Mouse (Mus musculus): ENCODE data around the gene Chchd6. TPM values are rescaled to one million over a fixed set of nuclear protein-coding genes. Genes with fewer than 3 reads are reported as not detected.
A peak's percentile ranks its signal among the peaks of the same experiment; 100 is the strongest.

Chchd6 gene
- polyA plus RNA-seq, 1 experiment: 7.4 TPM

DNA sequence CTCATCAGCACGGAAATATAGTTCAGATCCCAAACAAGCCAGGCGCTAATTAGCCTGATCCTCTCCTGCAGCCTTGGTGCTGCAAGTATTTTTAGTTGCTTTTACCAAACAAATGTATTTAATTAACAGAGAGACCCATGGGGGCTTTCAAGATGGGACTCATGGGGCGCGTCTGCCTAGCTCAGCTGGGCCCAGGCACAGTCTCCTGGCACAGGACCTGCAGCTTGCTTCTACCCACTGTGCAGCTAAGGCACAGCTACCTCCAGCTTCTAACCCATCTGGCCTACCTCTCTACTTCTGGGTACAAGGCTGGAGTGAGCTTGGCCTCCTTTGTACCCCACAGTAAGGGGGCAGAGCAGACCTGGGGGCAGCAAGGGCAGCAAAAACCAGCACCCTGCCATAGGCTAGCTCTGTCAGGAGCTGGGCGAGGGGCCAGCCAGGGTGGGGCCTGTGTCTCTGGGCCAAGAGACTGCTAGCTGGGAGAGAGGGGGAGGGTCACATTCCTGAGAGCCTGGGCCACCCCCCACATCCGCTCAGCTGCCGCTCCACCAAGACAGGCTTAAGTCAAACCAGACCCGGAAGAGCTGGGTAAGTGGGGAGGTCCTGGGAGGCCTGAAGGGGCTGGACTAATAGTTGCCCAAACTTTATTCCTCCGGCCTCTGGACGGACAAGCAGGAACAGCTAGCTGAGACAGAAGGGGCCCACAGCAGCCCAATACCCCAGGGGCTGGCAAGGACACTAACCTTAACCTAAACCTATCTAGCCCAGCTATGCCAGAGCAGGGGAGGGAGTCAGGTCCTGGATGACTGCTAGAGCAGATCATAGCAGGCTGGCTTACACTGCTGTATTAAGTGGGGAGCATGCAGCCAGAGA lies 250.6 kb downstream of the Chchd6 start:
- peaks cover 2% of the 10 kb centered on the region; the same call in 1 of the 2 replicates for H3K4me1 ChIP-seq (ENCODE audit: control insufficient read depth, insufficient read depth, insufficient read length)
- 70% methylated on average over 10 of the region's 10 CpGs for WGBS
- H3K27ac ChIP-seq (ENCODE audit: insufficient read depth, low read length): 0 out of 2 replicates have a peak overlapping the region, but pooled peaks have one; percentile 20
- no peak for TF ChIP-seq POLR2A (IDR thresholded peaks at IDR 0.05; ENCODE audit: low read depth, low read length)
- TF ChIP-seq CTCF (IDR thresholded peaks at IDR 0.05; ENCODE audit: extremely low read depth, insufficient read depth, insufficient read length, insufficient replicate concordance): no peak
- H3K4me3 ChIP-seq (ENCODE audit: extremely low read depth, insufficient read depth, insufficient read length): no peak overlapping the region
- DNase-seq (ENCODE audit: low read depth in 1 of 2, low spot score in 2 of 2): peak in 1 of 2 experiments; percentile 54
- H3K36me3 ChIP-seq (ENCODE audit: control insufficient read depth, insufficient read depth, low read length): no peaks in the 10 kb centered on the region
- no peaks in the 10 kb centered on the region for H3K27me3 ChIP-seq (ENCODE audit: control insufficient read depth, insufficient read depth, low read length)

DNA sequence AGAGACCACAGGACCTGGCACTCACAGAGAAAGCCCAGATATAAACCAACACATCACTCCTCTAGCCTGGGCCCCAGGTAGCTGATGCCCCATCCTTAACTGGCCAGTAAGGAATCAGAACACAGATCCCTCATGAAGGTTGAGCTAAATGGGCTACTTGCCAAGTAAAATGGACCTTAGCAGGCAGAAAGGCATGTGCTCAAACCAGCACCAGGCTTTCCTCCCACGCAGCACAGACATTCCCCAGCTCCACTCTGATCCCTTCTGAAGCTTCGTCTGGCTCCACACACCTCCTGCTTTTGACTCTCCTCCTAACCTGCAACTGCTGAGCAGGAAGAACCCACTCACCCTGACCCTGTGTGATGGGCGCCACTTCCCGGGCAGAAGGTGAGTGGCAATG lies 253.5 kb downstream of the Chchd6 start:
- no peaks in the 10 kb centered on the region for H3K27me3 ChIP-seq (ENCODE audit: control insufficient read depth, insufficient read depth, low read length)
- WGBS: 94% methylated on average over 4 of the region's 4 CpGs
- H3K4me3 ChIP-seq (ENCODE audit: extremely low read depth, insufficient read depth, insufficient read length): no peak overlapping the region
- peaks cover 4% of the 10 kb centered on the region; the same call in 1 of the 2 replicates for H3K4me1 ChIP-seq (ENCODE audit: control insufficient read depth, insufficient read depth, insufficient read length)
- H3K27ac ChIP-seq (ENCODE audit: insufficient read depth, low read length): no peak overlapping the region
- TF ChIP-seq CTCF (IDR thresholded peaks at IDR 0.05; ENCODE audit: extremely low read depth, insufficient read depth, insufficient read length, insufficient replicate concordance): no peak
- no peak for TF ChIP-seq POLR2A (IDR thresholded peaks at IDR 0.05; ENCODE audit: low read depth, low read length)
- H3K36me3 ChIP-seq (ENCODE audit: control insufficient read depth, insufficient read depth, low read length): no peaks in the 10 kb centered on the region
- DNase-seq (ENCODE audit: low read depth in 1 of 2, low spot score in 2 of 2): no peak

DNA sequence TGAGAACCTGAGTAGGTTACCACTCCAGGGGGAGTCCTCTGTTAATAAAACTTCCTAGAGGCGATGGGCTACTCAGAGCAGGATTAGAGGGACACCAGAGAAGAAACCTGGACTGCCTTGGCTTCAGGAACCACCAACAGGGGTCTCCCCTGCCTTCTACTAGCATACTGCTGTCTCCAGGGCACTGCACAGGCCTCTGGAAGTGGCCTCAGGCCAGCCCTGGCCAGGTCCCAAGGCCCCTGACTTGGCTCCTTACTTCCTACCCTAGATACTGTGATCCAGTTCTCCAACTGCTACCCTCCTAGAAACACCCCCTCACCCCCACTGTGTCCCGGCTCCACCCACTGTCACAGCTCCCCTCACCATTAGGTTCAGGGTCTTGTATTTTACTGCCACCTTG lies 256.0 kb downstream of the Chchd6 start:
- Histone ChIP-seq H3K36me3 (ENCODE audit: control insufficient read depth, insufficient read depth, low read length) (no peaks in the 10 kb centered on the region), H3K27me3 (ENCODE audit: control insufficient read depth, insufficient read depth, low read length) (no peaks in the 10 kb centered on the region), H3K4me3 (ENCODE audit: extremely low read depth, insufficient read depth, insufficient read length) (no peak overlapping the region), H3K4me1 (ENCODE audit: control insufficient read depth, insufficient read depth, insufficient read length) (peaks cover 7% of the 10 kb centered on the region; the same call in 1 of the 2 replicates), H3K27ac (ENCODE audit: insufficient read depth, low read length) (no peak overlapping the region)
- no peak for DNase-seq (ENCODE audit: low read depth in 1 of 2, low spot score in 2 of 2)
- 89% methylated on average over 2 of the region's 2 CpGs for WGBS
- TF ChIP-seq POLR2A (IDR thresholded peaks at IDR 0.05; ENCODE audit: low read depth, low read length) (no peak), CTCF (IDR thresholded peaks at IDR 0.05; ENCODE audit: extremely low read depth, insufficient read depth, insufficient read length, insufficient replicate concordance) (no peak)

DNA sequence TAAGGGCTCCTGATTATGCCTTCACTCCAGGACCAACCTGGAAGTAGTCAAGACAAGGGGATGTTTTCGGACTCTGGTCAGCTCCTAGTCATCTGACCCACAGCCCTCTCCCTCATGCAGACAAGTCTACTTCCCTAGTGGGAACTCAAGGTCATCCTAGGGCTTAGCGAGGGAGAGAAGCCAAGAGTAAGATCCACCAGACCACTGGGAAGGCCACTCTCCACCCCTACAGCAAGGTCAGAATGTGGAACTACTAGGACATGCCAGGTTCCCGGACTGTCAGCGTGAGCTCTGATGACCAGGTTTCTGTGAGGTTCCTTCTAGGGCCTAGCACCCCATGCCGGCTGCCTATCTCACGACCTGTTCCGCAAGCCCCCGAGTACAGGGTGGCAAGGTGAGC lies 256.7 kb downstream of the Chchd6 start:
- no peaks in the 10 kb centered on the region for H3K36me3 ChIP-seq (ENCODE audit: control insufficient read depth, insufficient read depth, low read length)
- no peaks in the 10 kb centered on the region for H3K27me3 ChIP-seq (ENCODE audit: control insufficient read depth, insufficient read depth, low read length)
- DNase-seq (ENCODE audit: low read depth in 1 of 2, low spot score in 2 of 2): no peak
- 93% methylated on average over 8 of the region's 8 CpGs for WGBS
- TF ChIP-seq CTCF (IDR thresholded peaks at IDR 0.05; ENCODE audit: extremely low read depth, insufficient read depth, insufficient read length, insufficient replicate concordance) (no peak), POLR2A (IDR thresholded peaks at IDR 0.05; ENCODE audit: low read depth, low read length) (no peak)
- H3K27ac ChIP-seq (ENCODE audit: insufficient read depth, low read length): no peak overlapping the region
- peaks cover 8% of the 10 kb centered on the region; the same call in 1 of the 2 replicates for H3K4me1 ChIP-seq (ENCODE audit: control insufficient read depth, insufficient read depth, insufficient read length)
- no peak overlapping the region for H3K4me3 ChIP-seq (ENCODE audit: extremely low read depth, insufficient read depth, insufficient read length)

DNA sequence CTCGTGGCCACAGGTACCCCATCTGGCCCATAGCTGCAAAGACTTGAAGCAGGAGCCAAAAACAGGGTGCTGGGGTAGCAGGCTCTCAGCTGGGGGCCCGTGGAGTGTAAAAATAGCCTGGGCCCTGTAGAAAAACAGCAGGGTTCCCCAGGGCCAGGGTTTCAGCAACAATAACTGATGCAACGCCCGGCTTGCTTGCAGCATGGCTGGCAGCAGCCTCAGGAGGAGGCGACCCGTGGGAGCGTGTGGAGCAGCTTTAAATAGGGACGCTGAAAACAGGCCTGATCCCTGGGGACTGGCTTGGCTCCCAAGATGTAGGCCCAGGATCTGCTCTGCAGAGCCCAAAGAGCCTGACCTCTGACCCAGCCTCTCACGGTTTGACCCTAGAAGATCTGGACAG lies 257.9 kb downstream of the Chchd6 start:
- H3K36me3 ChIP-seq (ENCODE audit: control insufficient read depth, insufficient read depth, low read length): no peaks in the 10 kb centered on the region
- H3K4me1 ChIP-seq (ENCODE audit: control insufficient read depth, insufficient read depth, insufficient read length): peaks cover 8% of the 10 kb centered on the region; the same call in 1 of the 2 replicates
- no peak overlapping the region for H3K27ac ChIP-seq (ENCODE audit: insufficient read depth, low read length)
- no peak for DNase-seq (ENCODE audit: low read depth in 1 of 2, low spot score in 2 of 2)
- no peaks in the 10 kb centered on the region for H3K27me3 ChIP-seq (ENCODE audit: control insufficient read depth, insufficient read depth, low read length)
- no peak for TF ChIP-seq POLR2A (IDR thresholded peaks at IDR 0.05; ENCODE audit: low read depth, low read length)
- H3K4me3 ChIP-seq (ENCODE audit: extremely low read depth, insufficient read depth, insufficient read length): no peak overlapping the region
- WGBS: 53% methylated on average over 9 of the region's 9 CpGs

DNA sequence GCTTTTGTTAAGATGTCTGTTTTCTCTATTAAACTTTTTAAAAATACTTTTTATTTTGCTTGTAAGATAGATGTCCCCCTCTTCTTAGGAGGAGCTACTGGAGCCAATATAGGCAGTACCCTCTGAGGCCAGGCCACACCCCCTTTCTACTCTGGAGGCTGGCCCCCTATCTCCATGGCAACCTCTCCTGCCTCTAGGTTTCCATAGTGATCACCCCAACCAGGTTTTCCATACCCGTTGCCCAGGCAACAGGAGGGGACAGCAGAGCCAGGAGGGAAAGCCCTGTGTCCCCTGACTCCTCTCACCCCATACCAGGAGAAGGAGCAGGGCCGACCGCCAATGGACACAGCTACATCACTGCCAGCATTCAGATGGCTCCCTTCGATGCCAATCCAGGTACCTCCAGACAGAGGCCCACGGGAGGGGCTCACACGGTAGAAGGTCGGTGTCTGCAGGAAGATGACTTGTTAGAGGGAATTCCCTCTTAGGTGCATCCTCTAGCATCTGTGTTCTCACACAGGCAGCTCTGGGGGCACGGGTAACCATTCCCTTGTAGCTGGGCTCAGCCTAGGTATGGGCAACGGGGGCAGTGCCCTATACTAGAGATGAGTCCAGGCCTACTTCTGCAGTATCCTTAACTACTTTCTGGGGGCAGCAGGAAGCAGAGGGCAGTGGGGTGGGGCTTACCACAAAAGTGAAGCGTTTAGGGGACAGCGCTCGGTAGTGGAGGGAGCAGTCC lies 261.3 kb downstream of the Chchd6 start:
- WGBS: 93% methylated on average over 12 of the region's 12 CpGs
- Histone ChIP-seq H3K4me1 (ENCODE audit: control insufficient read depth, insufficient read depth, insufficient read length) (peaks cover 8% of the 10 kb centered on the region; the same call in 1 of the 2 replicates), H3K27me3 (ENCODE audit: control insufficient read depth, insufficient read depth, low read length) (no peaks in the 10 kb centered on the region), H3K27ac (ENCODE audit: insufficient read depth, low read length) (no peak overlapping the region), H3K4me3 (ENCODE audit: extremely low read depth, insufficient read depth, insufficient read length) (no peak overlapping the region), H3K36me3 (ENCODE audit: control insufficient read depth, insufficient read depth, low read length) (0 out of 2 replicates have a peak, but pooled peaks cover 1% of the 10 kb centered on the region)
- TF ChIP-seq POLR2A (IDR thresholded peaks at IDR 0.05; ENCODE audit: low read depth, low read length) (no peak), CTCF (IDR thresholded peaks at IDR 0.05; ENCODE audit: extremely low read depth, insufficient read depth, insufficient read length, insufficient replicate concordance) (no peak)
- DNase-seq (ENCODE audit: low read depth in 1 of 2, low spot score in 2 of 2): no peak

Other genes with a start within 250 kb of the Chchd6 start
- gene Plxna1, start 233.0 kb downstream of the Chchd6 start, polyA plus RNA-seq (2012; rRNA removed): 23.8 and 27.2 TPM in 2 replicates
- gene Txnrd3, start 48.3 kb upstream of the Chchd6 start, polyA plus RNA-seq (2012; rRNA removed): 2.9 and 4.1 TPM in 2 replicates
- not detected in 2 replicates for gene Vmn1r40, start 111.9 kb upstream of the Chchd6 start, polyA plus RNA-seq (2012; rRNA removed)
- gene Vmn1r41, start 145.1 kb upstream of the Chchd6 start, polyA plus RNA-seq (2012; rRNA removed): not detected in 2 replicates